Mouse (Mus musculus): ENCODE results near the gene Atp1a2. TPM values are rescaled to one million over a fixed set of nuclear protein-coding genes. Genes with fewer than 3 reads are reported as not detected.

Gene Atp1a2
- polyA plus RNA-seq, 1 experiment from 2014 or later, result 63.1 TPM

DNA sequence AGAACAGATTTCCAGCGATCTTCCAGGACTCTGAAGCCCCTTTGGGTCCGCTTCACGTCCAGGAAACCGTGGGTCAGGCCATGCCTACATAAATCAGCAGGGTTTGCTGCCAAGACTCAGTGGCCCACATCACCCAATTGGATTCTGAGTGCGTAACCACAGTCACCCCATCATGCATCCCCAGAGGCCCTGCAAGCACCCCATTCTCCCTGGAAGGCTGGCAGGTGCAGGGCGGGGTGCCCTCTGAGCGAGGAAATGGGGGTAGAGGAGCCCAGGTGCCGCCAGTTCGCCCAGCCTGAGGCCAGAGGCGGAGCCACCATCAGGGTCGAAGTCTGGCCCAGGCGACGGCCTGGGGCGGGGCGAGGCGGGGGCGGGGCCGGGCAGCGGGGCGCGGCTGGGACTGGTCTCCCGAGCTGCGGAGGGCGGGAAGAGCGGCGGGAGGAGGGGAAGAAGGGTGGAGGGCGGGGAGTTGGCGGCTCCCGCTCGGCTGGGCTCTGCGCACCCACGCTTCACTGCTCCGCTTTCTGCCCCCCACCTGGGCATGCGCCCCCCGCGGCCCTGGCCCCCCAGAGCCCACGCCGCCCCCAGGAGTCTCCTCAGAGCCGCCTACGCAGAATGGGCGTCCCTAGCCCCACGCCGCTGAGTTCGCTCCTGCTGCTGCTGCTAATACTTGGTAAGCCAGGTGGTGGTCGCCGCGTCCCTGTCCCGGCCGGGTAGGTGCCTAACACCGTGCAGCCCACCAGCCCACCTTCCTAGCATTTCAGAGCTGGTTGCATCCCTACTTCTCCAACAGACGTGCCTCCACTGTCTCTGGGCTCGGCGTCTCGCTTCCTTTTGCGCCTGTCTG is 14.3 kb upstream of the Atp1a2 start:
- Histone ChIP-seq H3K9ac (replicated peaks) (peak overlapping the region; percentile 65), H3K27ac (replicated peaks) (peak overlapping the region; percentile 85), H3K36me3 (no peaks in the 10 kb centered on the region), H3K4me3 (replicated peaks) (peak overlapping the region; percentile 65), H3K9me3 (replicated peaks) (no peaks in the 10 kb centered on the region), H3K4me1 (peaks cover 59% of the 10 kb centered on the region), H3K4me2 (peak overlapping the region; percentile 91), H3K27me3 (replicated peaks) (no peaks in the 10 kb centered on the region)
- WGBS, result under 1% methylated on average over 45 of the region's 55 CpGs
- peak; percentile 71 for ATAC-seq (ENCODE audit: low FRiP score)

DNA sequence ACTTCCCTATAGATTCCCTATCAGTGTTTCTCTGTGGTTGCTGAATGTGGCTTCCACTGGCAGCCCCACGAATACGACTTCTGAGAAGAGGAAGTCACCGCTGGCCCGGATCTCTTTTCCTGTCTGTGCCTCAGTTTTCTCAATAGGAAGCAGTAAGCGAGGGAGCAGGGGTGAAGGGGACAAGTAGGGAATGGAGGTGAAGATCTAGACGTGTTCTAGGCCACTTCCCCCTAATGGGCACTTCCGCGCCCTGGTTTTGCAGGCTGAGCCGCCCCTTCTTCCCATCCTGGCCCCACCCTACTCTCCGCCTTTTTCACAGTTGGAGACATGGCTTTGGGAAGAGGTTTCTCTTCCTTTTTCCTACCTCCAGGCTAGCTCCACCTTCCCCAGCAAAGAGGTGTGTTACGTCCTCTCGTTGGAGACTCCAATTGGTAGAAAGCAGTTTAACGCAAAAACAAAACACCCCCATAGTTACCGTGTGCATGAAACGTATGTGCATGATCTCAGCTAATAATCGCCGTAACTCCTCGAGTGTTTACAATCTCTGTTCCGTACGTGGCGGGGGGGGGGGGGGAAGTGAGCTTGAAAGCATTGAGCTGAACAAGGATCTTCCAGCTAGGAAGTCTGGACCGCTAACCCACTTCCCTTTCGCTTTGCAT is 13.5 kb upstream of the Atp1a2 start:
- H3K4me3 ChIP-seq (replicated peaks), result peak overlapping the region; percentile 65
- no peaks in the 10 kb centered on the region for H3K9me3 ChIP-seq (replicated peaks)
- peak overlapping the region; percentile 65 for H3K9ac ChIP-seq (replicated peaks)
- H3K36me3 ChIP-seq, result no peaks in the 10 kb centered on the region
- H3K4me1 ChIP-seq, result peaks cover 60% of the 10 kb centered on the region
- H3K27me3 ChIP-seq (replicated peaks), result no peaks in the 10 kb centered on the region
- peak overlapping the region; percentile 91 for H3K4me2 ChIP-seq
- peak; percentile 29 for ATAC-seq (ENCODE audit: low FRiP score)
- 8% methylated on average over 22 of the region's 23 CpGs for WGBS
- H3K27ac ChIP-seq (replicated peaks), result peak overlapping the region; percentile 85

DNA sequence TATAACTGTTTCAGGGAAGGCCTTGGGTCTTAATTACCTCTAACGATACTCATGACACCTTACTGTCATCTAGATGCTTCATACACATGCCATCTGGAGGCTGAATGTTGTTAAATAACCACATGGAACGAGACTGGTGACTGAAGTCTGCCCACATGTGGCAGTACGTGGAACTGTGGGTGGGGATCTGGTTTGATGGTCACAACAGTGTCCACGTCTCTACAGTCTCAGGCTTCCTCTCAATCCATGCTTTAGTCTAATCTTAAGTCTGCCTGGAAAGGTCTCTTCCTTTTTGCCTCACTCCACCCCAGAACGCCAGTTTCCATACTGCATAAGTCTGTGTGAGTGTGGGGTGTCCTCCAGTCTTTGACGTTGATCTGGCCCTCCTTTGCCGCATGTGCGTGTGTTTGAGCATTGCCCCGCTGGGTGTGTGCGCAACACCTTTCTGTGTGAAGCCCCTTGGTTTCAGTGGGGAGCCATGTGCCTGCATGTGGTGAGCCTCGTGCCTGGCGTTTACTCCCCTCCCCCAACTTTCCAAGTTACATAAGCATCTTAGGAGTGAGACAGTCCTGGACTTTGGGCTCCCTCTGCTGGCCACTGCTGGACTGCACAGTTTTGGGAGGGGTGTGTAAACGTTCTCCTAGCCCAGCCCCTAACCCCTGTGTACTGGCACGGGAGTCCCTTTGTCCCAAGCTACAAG is 12.0 kb upstream of the Atp1a2 start:
- H3K4me2 ChIP-seq, result peak overlapping the region; percentile 63
- no peaks in the 10 kb centered on the region for H3K27me3 ChIP-seq (replicated peaks)
- ATAC-seq (ENCODE audit: low FRiP score), result peak; percentile 74
- peaks cover 54% of the 10 kb centered on the region for H3K4me1 ChIP-seq
- peak overlapping the region; percentile 84 for H3K27ac ChIP-seq (replicated peaks)
- H3K4me3 ChIP-seq (replicated peaks), result peak overlapping the region; percentile 25
- no peaks in the 10 kb centered on the region for H3K9me3 ChIP-seq (replicated peaks)
- no peaks in the 10 kb centered on the region for H3K36me3 ChIP-seq
- WGBS, result 1% methylated on average over 14 of the region's 14 CpGs
- H3K9ac ChIP-seq (replicated peaks), result peak overlapping the region; percentile 27

DNA sequence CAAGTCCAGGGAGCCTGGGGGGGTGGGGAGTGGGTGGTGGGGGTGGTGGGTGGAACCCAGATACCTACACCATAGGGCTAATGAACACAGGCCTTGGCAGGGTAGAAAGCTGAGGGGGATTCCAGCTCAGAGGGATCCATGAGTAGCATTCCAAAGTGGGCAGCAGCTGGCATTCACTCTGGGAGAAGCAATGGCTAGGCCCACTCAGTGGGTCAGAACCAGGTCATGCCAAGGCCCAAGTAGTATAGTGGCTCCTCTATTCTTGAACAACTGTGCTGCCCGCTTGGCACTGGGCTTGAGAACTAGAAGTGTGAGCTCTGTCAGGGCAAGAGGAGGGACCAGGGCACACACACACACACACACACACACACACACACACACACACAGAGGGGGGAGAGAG is 10.5 kb upstream of the Atp1a2 start:
- Histone ChIP-seq H3K4me2 (no peak overlapping the region), H3K9ac (replicated peaks) (no peak overlapping the region), H3K4me3 (replicated peaks) (no peak overlapping the region), H3K36me3 (no peaks in the 10 kb centered on the region), H3K27ac (replicated peaks) (peak overlapping the region; percentile 46), H3K9me3 (replicated peaks) (no peaks in the 10 kb centered on the region), H3K27me3 (replicated peaks) (no peaks in the 10 kb centered on the region), H3K4me1 (peaks cover 40% of the 10 kb centered on the region)
- ATAC-seq (ENCODE audit: low FRiP score), result no peak
- 83% methylated on average over 1 of the region's 1 CpGs for WGBS

DNA sequence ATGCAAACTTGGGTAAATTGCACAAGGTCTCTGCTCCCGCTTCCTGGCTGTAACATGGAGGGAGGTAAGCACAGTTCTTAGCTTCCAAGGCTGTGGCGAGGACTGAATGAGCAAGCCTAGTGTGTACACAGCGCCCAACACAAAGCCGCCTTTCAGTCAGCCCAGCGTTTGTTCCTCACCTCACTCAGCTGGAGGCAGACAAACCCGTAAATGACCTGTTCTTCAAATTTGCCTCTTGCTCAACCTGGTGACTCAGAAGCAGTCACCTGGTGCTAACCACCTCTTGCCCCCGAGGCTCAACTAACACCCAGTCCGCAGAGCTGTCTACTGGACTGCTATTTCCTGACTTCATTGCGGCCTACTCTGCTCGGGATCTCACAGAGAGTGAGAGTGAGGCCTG is 10.1 kb upstream of the Atp1a2 start:
- H3K4me1 ChIP-seq, result peaks cover 36% of the 10 kb centered on the region
- no peak for ATAC-seq (ENCODE audit: low FRiP score)
- H3K36me3 ChIP-seq, result no peaks in the 10 kb centered on the region
- H3K9ac ChIP-seq (replicated peaks), result no peak overlapping the region
- no peak overlapping the region for H3K4me2 ChIP-seq
- H3K27me3 ChIP-seq (replicated peaks), result no peaks in the 10 kb centered on the region
- peak overlapping the region; percentile 46 for H3K27ac ChIP-seq (replicated peaks)
- whole genome bisulfite sequencing, result 65% methylated on average over 10 of the region's 10 CpGs
- no peak overlapping the region for H3K4me3 ChIP-seq (replicated peaks)
- no peaks in the 10 kb centered on the region for H3K9me3 ChIP-seq (replicated peaks)

DNA sequence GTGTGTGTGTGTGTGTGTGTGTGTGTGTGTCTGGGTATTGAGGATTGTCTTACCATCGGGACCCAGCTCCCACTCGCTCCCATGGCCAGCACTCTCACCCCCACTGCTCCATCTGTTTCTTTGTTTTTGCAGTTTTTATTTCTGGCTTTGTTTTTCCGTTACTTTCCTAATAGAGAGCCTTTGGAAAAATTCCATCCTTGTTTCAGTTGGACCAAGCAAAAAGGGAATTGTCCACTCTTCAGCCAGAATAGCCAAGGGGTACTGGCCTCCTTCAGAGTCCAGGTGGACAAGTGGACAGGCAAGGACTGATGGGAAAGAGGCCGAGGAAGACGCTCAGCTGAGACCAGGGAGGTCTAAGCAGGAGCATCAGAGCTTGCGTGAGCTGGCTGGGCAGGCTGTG is 9.0 kb upstream of the Atp1a2 start:
- H3K4me1 ChIP-seq, result peaks cover 38% of the 10 kb centered on the region

DNA sequence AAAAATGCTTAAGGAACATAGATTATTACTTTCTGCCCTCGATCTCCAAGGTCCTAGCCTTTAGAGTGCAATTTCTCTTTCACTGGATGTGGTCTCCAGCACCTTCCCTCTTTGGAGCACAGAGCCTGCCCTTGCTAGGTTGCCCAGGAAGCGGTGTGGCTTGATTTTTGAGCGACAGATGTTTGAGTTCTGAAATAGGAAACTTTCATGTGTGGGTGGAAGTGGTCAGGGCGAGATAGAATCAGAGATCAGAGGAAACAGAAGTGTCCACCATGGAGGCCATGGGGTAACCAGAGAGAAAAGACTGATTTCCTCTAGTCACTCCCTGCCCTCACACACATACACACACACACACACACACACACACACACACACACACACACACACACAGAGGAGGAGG is 8.3 kb upstream of the Atp1a2 start:
- no peak for ATAC-seq (ENCODE audit: low FRiP score)
- no peak overlapping the region for H3K27ac ChIP-seq (replicated peaks)

More for the DNA sequence above, 9.0 kb upstream of the Atp1a2 start:
- Histone ChIP-seq H3K27ac (replicated peaks) (no peak overlapping the region; the same call in 1 of the 2 replicates), H3K36me3 (no peaks in the 10 kb centered on the region), H3K4me2 (no peak overlapping the region), H3K27me3 (replicated peaks) (no peaks in the 10 kb centered on the region), H3K9ac (replicated peaks) (no peak overlapping the region), H3K9me3 (replicated peaks) (no peaks in the 10 kb centered on the region), H3K4me3 (replicated peaks) (no peak overlapping the region)
- ATAC-seq (ENCODE audit: low FRiP score), result no peak
- WGBS, result 76% methylated on average over 6 of the region's 6 CpGs

DNA sequence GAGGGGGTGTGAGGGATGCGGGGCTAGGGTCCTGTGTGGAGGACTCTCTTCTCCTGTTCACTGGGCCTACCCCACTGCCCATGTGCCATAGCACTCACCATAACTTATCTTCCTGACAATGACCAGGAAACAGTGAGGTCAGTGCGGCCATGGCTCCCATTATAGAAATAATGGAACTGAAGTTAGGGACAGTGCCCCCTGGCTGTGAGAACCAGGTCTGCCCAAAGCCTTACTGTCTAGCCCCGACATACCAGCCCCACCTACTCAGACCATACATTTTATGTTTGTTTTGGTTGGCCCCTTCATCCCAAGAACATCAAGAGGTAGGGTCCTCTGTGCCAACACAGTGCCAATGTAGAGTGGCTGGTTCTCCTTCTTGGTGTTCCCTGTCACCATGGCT is 7.8 kb upstream of the Atp1a2 start:
- Histone ChIP-seq H3K9me3 (replicated peaks) (no peaks in the 10 kb centered on the region), H3K9ac (replicated peaks) (no peak overlapping the region), H3K36me3 (no peaks in the 10 kb centered on the region), H3K27me3 (replicated peaks) (no peaks in the 10 kb centered on the region), H3K4me3 (replicated peaks) (no peak overlapping the region), H3K4me2 (no peak overlapping the region), H3K4me1 (peaks cover 39% of the 10 kb centered on the region), H3K27ac (replicated peaks) (no peak overlapping the region)
- no peak for ATAC-seq (ENCODE audit: low FRiP score)
- WGBS, result 77% methylated on average over 3 of the region's 3 CpGs

More for the DNA sequence above, 8.3 kb upstream of the Atp1a2 start:
- no peak overlapping the region for H3K4me2 ChIP-seq
- H3K27me3 ChIP-seq (replicated peaks), result no peaks in the 10 kb centered on the region
- H3K9me3 ChIP-seq (replicated peaks), result no peaks in the 10 kb centered on the region
- H3K4me1 ChIP-seq, result peaks cover 38% of the 10 kb centered on the region
- H3K9ac ChIP-seq (replicated peaks), result no peak overlapping the region
- 88% methylated on average over 4 of the region's 4 CpGs for WGBS
- H3K4me3 ChIP-seq (replicated peaks), result no peak overlapping the region
- no peaks in the 10 kb centered on the region for H3K36me3 ChIP-seq

DNA sequence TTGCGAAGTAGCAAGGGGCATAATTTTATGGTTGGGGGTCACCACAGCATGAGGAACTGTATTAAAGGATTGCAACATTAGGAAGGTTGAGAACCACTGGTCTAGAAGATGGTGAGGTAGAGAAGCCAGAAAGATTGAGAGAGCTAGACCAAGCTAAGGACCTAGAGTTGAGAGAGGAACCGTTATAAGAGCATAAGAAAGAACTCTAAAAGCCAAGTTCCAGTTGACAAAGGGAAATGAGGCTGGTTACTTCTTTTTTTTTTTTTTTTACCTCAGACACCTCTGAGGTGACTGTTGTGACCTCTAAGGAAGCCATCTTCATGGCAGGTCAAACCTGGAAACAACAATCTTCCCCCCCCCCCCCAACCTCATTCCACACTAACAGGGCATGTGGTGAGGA is 7.3 kb upstream of the Atp1a2 start:
- Histone ChIP-seq H3K4me2 (no peak overlapping the region), H3K27me3 (replicated peaks) (no peaks in the 10 kb centered on the region), H3K4me3 (replicated peaks) (no peak overlapping the region), H3K36me3 (no peaks in the 10 kb centered on the region), H3K4me1 (peaks cover 38% of the 10 kb centered on the region), H3K9ac (replicated peaks) (no peak overlapping the region), H3K27ac (replicated peaks) (no peak overlapping the region), H3K9me3 (replicated peaks) (no peaks in the 10 kb centered on the region)
- 91% methylated on average over 2 of the region's 2 CpGs for WGBS
- no peak for ATAC-seq (ENCODE audit: low FRiP score)

DNA sequence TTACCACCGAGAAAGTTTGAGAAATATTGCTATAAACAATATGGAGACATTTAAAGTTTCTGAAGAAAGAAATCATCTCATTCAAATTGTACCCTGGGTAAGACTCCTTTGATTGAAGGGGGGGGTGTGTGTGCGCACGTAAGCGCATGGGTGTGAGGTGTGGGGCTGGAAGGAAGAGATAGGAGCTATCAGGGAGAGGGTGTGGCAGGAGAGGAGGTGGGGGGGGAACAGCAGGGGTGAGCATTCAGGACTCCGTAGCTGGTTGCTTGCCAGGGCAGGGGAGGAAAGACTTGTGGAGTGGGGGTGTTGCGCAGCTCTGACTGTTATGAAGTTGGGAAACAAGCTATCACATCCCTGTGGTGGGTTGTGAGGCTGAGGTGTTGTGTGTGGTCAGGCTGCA is 6.6 kb upstream of the Atp1a2 start:
- H3K9ac ChIP-seq (replicated peaks), result no peak overlapping the region
- no peak overlapping the region for H3K4me3 ChIP-seq (replicated peaks)
- no peak overlapping the region for H3K27ac ChIP-seq (replicated peaks)
- no peaks in the 10 kb centered on the region for H3K27me3 ChIP-seq (replicated peaks)
- no peak for ATAC-seq (ENCODE audit: low FRiP score)
- WGBS, result 84% methylated on average over 6 of the region's 6 CpGs
- H3K9me3 ChIP-seq (replicated peaks), result no peaks in the 10 kb centered on the region
- H3K4me2 ChIP-seq, result no peak overlapping the region
- H3K4me1 ChIP-seq, result peaks cover 37% of the 10 kb centered on the region
- no peaks in the 10 kb centered on the region for H3K36me3 ChIP-seq

DNA sequence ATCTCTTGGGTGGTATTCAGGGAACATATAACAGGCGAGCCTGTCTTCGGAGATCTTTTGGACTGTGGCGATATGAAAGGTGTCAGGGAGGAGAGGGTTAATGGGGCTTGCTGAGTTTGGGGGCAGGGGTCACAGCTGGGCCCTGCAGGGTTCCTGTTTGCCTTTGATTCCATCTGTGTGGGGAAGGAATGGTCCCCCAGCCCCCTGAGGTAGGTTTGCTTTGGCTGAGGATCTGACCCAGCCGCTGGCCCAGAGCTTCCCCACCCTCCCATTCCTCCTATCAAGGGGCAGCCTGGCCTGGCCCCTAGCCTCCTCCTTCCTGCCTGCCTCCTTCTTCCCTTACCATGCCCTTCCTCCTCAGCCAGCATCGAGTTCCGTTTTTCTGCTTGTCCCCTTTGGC is 5.0 kb upstream of the Atp1a2 start:
- Histone ChIP-seq H3K4me1 (peaks cover 37% of the 10 kb centered on the region), H3K4me3 (replicated peaks) (no peak overlapping the region), H3K9me3 (replicated peaks) (no peaks in the 10 kb centered on the region), H3K36me3 (no peaks in the 10 kb centered on the region), H3K27me3 (replicated peaks) (no peaks in the 10 kb centered on the region), H3K4me2 (no peak overlapping the region), H3K27ac (replicated peaks) (no peak overlapping the region), H3K9ac (replicated peaks) (no peak overlapping the region)
- ATAC-seq (ENCODE audit: low FRiP score), result no peak
- 18% methylated on average over 6 of the region's 6 CpGs for WGBS
